Mouse (Mus musculus) gastrocnemius, postnatal 10 days (tissue): Measurements from ENCODE around the gene Shc1. TPM values are rescaled to one million over a fixed set of nuclear protein-coding genes. Genes with fewer than 3 reads are reported as not detected.
"Not testable (repeated sequence)": the region's sequence is repeated elsewhere in the genome, so short reads cannot be mapped to it uniquely, and the experiment has no call there.

Source experiments
- DNase-seq: peaks from one replicate; pipeline ENCODE4 v3.0.0; 2021; ENCODE audit warnings: mixed read lengths
- total RNA-seq, 2 experiments: library from RNA; stranded (reverse); gene quantifications; 2 replicates each; pipeline ENCODE4 v1.2.3; 2021

Shc1 gene
- total RNA-seq, 2 experiments from 2014 or later = 50.0 to 57.8 TPM

DNA sequence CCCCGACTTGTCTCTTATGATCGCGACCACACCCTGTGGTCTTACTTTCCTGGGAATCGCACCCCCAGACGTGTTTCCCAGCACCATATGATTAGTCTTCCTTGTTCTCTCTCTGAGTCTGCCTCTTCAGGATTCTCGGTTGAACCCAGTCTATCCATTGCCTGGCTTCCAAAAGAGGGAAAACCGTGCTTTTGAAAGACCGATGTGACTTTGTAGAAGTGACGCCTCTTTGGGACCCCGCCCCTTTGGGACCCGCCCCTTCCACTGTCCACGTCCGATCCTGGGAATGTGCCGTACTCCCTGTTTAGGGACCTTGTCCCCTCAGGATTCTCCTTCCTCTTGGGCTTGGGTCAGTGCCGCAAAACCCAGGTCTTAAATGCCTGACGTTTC is 613 bp downstream of the Shc1 start:
- DNase-seq = peak; percentile 83

DNA sequence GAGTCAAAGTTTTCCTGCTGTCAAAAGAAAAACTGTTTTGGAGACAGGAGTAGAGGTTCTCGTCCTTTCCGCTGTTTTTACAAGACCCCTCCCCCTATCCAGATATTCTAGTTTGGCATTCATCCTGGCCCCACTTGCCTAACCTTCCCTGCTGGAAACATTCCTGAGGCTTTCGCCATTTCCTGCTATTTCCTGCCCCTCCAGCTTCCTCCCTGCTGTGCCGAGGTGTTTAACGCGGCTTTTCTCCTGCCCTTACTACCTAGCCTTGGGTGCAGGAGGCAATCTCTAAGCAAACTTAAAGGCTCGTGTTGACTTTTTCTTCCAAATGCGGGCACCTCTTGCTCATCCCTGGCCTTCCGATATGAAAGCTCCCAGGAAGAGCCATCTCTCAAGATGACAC is 1.3 kb downstream of the Shc1 start:
- peak; percentile 29 for DNase-seq

DNA sequence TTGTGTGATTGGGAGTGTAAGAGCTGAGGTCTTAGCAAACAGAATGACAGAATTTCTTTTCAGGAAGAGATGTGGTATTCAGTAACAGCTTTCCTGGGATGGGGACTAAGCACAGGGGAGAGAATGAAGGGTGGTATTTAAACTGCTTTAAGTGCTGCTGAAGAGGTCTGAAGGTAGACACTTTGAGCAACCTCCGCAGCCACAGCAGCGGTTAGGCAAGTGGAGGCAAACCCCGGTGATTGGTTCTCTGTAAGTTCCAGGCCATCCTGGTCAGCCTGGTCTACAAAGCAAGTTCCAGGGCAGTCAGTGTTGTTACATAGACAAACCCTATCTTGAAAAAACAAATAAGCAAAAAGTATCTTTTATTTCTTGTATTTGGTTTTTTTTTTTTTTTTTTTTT is 1.7 kb downstream of the Shc1 start:
- DNase-seq = no peak

DNA sequence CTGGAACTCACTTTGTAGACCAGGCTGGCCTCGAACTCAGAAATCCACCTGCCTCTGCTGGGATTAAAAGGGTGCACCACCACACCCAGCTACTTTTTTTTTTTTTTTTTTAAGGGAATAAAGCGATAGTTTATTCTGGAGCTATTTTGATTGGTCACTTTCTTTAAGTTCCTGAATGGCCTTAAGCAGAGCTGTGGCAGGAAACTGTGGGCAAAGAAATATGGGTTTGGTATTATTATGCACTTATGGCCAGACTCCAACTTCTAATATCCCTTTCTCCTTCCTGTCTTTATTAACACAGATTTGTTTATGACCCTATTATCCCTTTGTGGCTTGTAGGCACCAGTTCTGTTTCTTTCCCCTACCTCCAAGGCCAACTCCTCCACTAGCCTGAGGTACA is 2.2 kb downstream of the Shc1 start:
- DNase-seq = no peak

DNA sequence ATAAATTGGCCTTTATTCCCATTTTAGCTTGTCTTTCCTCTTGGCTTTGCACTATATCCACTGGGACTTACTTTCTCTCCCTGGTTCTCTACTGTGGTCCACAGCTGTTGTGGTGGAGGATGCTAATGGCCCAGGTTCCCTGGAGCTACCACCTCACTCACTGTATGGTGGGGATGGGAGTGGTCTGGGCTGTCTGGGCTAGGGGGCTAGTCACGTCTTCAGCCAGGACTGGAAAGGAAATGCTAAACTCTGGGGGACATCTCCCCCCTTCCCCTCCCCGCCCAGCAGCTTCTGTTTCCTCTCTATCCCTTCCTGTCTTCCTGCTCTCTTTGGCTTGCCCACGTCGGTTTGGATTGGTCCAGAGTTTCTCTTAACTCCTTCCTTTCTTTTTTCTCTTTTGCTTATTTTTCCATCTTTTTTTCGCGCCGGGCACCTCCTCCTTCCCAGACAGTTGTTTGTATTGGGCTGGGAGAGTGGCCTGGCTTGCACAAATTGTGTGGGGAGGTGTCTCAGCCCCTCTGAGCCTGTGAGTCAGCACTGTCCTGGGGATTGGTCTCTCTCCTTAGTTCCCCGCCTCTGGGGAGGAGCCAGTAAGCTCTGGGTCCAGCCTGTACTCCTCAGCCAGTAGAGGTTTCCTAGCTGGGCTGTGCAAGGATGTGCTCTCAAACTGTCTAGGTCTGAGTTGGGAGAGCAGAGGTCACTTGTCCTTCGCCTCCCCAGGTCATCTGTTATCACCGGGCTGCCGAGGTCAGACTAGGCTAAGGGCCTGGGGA is 2.9 kb downstream of the Shc1 start:
- DNase-seq = peak; percentile 76

DNA sequence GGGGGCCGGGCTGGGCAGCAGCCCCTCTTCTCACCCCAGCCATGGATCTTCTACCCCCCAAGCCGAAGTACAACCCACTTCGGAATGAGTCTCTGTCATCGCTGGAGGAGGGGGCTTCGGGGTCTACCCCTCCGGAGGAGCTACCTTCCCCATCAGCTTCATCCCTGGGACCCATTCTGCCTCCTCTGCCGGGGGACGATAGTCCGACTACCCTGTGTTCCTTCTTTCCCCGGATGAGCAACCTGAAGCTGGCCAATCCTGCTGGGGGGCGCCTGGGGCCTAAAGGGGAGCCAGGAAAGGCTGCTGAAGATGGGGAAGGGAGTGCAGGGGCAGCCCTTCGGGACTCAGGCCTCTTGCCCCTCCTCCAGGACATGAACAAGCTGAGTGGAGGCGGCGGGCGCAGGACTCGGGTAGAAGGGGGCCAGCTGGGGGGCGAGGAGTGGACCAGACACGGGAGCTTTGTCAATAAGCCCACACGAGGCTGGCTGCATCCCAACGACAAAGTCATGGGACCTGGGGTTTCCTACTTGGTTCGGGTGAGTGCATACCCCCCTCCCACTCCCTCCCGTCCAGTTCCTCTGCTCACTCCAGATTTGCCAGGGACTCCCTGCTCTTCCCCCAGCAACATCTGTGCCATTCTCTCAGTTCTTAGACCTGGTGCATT is 3.7 kb downstream of the Shc1 start:
- DNase-seq = peak; percentile 43

DNA sequence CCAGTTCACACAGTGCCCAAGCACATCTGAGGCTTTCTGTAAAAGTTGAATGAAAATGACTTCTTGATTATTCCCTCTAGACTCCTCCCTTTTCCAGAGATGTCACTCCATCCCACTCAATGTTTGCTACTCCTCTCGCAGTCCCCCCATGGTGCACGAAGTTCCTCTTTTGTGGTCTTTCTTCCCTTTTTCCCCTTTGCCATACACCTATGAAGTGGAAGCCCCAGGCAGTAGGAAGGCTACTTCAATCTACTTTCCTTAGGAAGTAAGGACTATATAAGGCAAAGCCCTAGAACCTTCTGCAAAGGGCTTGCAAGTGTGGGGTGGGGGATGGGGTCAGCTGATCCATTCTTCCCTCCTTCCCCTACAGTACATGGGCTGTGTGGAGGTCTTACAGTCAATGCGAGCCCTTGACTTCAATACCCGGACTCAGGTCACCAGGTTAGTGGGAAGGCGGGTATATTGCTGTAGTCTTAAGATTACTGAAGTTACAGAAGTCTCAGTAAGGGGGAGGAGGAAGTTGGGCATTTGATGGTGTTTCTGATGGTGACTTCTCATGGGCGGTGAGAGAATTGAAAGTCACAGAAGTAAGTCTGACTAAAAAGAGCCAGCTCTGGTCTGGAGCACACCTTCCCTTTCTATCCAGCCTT is 4.4 kb downstream of the Shc1 start:
- no peak for DNase-seq

DNA sequence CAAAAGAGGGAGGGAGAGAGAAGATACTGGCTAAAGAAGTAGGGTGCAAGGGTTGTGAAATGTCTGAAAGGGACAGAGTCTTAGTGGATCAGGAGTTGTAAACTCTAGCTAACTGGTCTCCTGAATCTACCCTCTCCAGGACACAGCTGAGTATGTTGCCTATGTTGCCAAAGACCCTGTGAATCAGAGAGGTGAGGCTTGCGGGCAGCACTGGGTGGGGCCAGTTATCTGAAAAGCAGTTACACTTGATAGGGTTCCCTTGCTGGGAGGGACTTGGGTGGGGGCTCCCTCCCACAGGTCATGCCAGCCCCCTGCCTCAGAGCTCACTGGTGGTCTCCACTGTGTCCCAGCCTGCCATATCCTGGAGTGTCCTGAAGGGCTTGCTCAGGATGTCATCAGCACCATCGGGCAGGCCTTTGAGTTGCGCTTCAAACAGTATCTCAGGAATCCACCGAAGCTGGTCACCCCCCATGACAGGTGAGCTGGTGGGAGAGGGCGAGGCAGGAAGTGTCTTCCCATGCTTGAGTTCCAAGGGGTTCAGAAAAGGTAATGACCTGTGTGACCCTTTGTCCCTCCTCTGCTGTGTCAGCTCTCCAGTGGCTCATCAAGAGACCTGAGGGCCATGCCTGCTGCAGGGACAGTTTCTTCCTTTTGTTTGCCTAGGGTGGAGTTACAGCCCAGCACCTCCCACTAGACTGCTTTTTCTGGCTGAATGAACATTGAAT is 6.3 kb downstream of the Shc1 start:
- DNase-seq = no peak

DNA sequence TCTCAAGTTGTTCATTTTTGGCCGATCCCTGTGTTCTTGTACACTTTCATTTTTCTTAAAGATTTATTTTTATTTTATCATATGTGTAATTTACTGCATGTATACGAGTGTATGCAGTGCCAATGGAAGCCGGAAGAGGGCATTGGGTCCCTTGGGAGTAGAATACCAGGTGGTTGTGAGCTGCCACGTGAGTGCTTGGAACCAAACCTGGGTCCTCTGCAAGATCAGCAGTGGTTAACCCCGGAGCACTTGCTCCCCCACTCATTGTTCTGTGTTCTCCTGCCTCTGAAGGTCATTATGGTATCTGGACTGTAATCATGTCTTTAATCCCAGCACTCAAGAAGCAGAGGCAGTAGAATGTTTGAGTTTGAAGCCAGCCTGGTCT is 6.9 kb downstream of the Shc1 start:
- no peak for DNase-seq

DNA sequence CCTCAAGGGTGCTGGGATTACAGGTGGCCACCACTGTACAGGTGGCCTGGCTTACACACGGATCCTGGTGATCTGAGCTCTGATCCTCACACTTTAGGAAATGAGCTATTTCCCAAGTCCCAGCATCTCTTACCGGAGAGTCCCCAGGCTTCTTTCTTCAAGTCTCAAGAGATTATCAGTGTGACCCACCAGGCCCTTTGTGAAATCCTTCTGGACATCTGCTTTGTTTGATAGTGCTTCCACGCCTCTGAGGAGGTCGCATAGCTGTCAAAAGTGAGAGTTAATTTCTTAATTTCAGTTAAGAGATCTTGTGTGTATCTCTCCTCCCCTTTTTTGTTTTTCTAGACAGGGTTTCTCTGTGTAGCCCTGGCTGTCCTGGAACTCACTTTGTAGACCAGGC is 7.6 kb downstream of the Shc1 start:
- no peak for DNase-seq

DNA sequence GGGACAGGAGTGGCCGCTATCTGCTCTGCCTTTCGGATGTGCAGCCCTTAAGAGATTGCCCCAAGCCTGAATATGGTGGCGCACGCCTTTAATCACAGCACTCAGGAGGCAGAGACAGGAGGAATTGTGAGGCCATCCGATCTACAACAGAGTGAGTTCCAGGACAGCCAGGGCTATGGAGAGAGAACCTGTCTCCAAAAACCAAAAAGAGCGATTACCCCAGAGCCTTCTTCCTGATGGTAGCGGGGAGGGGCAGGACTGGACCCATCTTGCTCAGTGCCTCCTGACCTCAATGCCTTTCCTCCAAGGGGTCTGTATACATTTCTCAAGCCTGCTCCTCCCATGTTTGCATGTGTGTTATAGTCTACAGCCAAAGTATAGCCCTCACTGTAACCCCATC is 10.8 kb downstream of the Shc1 start:
- not testable (repeated sequence) for DNase-seq

DNA sequence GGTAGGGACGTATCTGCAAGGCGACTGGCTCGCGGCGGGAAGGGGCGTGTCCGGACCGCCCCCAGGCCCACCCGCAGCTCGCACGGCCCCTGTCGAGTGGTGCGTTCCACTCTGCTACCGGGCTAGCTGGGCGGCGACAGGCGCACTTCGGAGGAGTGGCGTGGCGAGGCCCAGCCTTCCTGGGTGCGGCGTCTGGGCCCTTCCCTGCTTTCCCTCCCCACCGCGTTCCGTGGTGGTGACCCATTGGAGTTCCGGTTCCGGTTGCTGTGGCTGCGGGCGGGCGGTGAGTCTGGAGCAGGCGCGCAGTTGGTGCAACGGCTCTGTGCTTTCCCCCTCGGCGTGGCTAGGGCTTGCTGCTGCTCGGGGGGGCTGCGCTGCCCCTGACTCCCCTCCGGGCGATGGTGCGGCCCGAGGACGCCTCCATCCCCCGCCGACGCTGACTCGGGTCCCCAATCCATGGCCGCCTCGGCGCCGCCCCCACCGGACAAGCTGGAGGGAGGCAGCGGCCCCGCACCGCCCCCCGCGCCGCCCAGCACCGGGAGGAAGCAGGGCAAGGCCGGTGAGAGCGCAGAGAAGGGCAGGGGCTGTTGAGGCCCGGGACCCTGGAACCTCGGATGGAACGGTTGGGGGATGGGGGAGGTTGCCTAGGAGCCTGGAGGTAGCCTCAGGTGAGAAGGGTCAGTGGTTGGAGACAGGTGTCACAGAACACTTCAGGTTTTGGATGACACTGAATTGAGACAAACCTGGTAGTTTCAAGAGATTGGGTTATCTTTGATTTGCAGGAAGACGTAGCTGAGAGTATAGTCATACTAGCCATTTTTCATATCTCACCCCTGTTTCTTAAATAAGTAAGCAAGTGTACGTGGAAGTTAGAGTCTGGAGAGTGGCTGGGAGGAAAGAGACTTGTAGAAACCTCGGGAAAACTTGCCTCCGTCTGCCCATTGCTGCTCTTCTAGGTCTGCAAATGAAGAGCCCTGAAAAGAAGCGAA is 12.2 kb downstream of the Shc1 start, which contains the start of gene Pygo2:
Pygo2 (plus strand) TSS at position 44 of the 989 bp plus-strand sequence.
- peak; percentile 91 for DNase-seq

DNA sequence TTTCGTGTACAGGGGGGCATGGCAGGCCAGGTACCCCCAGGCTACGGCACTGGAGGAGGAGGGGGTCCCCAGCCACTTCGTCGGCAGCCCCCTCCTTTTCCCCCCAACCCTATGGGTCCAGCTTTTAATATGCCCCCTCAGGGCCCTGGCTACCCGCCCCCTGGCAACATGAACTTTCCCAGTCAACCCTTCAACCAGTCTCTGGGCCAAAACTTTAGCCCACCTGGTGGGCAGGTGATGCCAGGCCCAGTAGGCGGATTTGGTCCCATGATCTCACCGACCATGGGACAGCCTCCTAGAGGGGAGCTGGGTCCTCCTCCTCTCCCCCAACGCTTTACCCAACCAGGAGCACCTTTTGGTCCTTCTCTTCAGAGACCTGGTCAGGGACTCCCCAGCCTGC is 14.4 kb downstream of the Shc1 start:
- no peak for DNase-seq

DNA sequence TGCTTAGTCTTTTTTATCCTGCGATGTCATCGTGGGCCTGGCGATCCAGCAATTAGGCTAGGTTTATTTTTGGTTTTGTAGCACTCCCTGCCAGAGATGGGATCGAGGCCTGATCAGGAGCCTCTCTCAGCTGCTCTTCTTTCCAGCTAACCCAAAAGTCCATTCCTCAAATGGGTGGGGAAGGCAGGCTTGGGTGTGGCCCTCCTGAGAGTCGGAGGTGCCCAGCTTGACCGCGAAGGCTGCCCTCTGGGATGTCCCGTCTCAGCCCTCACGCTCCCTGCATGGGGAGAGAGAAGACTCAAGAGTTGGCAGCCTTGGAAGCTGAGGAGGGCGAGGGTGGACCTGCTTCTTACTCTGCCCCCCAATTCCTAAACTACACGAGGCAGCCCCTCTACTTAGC is 16.3 kb downstream of the Shc1 start:
- no peak for DNase-seq

DNA sequence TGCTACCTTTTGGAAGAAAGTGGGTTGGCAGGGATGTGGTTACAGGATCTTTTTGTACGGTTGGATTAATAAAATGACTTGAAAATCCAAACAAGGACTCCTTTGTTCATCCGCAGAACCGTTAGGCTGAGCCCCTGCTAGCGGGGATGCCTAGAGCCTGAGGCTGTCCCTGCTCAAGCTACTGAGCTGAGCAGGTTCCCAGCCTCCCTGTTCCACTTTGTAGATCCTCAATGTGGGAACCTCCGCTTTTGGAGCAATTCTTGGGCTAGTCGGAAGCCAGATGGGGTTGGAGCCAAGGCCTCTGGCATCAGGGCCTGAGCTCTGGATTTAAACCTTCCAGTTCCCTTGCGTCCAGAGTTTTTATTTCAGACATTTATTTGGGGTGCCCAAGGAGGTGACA is 16.8 kb downstream of the Shc1 start:
- DNase-seq = peak; percentile 39

DNA sequence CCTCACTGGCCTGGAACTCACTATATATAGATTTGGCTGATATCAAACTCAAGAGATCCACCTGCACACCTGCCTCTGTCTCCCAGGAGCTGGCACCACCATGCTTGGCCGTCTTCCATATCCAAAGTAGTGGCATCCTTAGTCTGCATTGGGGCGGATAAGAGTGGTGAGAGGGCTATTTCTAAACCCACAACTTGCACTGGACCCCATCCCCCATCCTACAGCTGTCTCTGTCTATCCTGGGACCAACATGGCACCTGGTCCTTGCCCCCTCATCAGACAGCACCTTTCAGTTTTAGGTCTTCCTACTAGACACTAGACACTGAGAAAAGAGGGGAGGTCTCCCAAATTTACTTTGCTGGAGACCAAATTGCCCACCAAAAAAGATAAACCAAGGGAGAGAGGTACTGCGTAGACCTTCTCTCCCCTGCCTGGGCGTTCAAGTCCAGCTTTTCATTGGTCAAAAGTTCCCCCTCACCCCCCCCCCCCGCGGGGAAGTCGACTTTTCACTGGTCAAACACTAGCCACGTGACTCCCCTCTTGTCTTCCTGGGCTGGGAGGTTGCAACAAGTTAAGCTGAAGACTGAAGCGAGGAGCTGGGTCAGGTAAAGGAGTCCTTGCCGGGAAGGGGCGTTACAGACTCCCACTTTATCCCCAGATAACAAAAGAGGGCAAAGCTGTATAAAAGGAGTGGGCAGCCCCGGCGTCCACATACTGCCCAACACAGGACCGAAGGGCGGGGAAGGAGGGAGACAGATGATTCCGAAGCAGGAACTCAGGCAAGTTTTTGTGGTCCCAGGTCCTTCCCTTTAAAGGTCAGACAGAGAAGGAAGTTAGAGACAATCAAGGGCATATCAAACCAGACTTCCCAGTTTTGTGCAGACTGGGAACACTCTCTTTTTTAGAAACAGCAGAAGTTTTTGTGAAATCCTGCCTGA is 18.2 kb downstream of the Shc1 start, which contains the start of gene Pbxip1:
Pbxip1 (plus strand) TSS at position 531 of the 938 bp plus-strand sequence.
- peak; percentile 59 for DNase-seq

DNA sequence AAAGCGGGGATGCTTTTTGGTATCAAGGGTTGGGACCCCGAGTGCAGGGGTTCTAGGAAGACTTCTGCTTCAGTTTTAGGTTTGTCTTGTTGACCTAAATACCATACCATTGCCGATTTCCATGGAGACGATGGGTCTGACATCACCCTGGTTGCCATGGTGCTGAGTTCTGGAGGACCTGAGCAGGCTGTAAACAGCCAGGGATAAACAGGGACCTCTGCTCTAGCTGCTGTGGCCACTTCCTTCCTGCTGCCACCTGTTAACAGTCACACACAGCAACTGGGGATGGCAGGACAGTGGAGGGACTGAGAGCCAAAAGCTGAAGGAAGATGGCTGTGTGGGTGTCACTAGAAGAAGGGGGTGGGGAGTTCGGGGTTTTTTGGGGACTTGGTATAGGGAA is 19.0 kb downstream of the Shc1 start:
- DNase-seq = no peak

DNA sequence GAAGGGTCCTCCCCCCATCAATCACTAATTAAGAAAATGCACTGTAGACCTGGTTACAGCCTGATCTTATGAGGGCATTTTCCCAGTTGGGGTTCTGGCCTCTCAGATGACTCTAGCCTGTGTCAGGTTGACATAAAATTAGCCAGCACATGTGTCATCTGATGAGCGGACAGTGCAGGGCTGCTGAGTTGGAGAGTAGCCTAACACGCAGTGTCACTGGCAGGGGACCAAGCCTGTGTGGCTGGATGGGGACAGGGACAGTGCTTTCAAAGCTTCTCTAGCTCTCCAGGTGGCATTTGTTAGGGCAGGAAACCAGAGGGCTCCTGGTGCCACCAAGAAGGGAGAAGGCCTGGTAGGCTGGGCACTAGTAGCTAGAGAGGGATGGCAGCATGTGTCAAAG is 22.4 kb downstream of the Shc1 start:
- DNase-seq = peak; percentile 65

DNA sequence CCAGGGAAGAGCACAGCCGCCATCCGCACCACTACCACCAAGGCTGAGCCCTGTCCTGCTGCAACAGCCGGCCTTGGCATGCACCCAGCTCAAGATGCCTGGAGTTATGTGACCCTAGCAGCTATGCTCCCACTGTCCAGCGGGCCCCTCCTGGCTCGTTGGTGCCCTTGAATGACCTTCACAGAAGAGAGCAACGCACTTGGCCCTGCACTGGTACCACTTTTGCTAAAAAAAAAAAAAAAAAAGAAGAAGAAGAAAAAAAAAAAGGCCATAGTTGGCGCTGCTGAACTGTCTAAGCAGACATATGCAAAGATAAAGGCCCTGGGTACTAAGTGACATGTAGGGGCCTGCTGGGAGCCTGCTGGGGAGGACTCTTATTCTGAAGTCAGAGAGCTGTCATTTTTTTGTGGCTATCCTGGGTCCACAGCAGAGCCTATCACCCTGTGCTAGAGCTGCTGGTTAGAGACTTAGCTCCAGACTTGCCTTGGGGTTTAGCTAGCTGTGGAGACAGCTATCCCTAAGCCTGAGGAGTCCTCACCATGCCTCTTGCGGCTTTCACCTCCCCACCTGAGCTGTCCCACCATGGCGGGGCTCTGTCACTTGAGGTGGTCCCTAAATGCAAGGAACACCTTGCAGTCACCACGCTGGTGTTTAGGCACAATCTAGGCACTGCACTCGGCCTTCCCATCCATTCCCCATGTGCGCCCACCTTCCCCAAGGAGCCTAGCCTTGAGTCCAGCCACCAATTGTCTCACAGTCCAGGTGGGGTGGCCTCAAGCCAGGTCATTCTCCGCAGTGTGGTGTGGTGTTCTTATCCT is 30.7 kb downstream of the Shc1 start:
- DNase-seq = peak; percentile 72
